Mouse (Mus musculus) stomach, postnatal 0 days (tissue): ENCODE results near the gene Rhox4d.
"Not testable (repeated sequence)": the region's sequence is repeated elsewhere in the genome, so short reads cannot be mapped to it uniquely, and the experiment has no call there.

Source experiments
- CTCF ChIP-seq: IDR thresholded peaks from 2 replicates; pipeline ENCODE4 v1.5.1; 2016; ENCODE audit warnings: antibody characterized with exemption, low read depth, mild to moderate bottlenecking, moderate library complexity
- EP300 ChIP-seq: optimal IDR thresholded peaks from 2 replicates; pipeline ENCODE3; 2016; ENCODE audit warnings: antibody characterized with exemption

- not testable (repeated sequence) for TF ChIP-seq CTCF, EP300
Observed at GRCm38 (mm10) chrX:37514059-37514458, at the start of gene Rhox4d.
